Mouse (Mus musculus): ENCODE measurements around the gene Man2a1.

Man2a1 gene

GRCm38 (mm10) chr17:64637868-64638537 is 37.5 kb downstream of the Man2a1 start:
- DNase-seq = no peak

GRCm38 (mm10) chr17:64641376-64641775 is 40.8 kb downstream of the Man2a1 start:
- DNase-seq = no peak

GRCm38 (mm10) chr17:64643644-64644043 is 43.1 kb downstream of the Man2a1 start:
- DNase-seq = no peak

- no peak for DNase-seq
These were observed 44.5 kb downstream of the Man2a1 start for GRCm38 (mm10) chr17:64644888-64645605.

GRCm38 (mm10) chr17:64647396-64647795 is 46.9 kb downstream of the Man2a1 start:
- DNase-seq = no peak

GRCm38 (mm10) chr17:64650702-64651101 is 50.2 kb downstream of the Man2a1 start:
- DNase-seq = no peak

GRCm38 (mm10) chr17:64653621-64654020 is 53.1 kb downstream of the Man2a1 start:
- DNase-seq = no peak

GRCm38 (mm10) chr17:64659682-64660081 is 59.1 kb downstream of the Man2a1 start:
- DNase-seq = no peak

- DNase-seq = no peak
These were observed 66.0 kb downstream of the Man2a1 start for GRCm38 (mm10) chr17:64666518-64666917.

GRCm38 (mm10) chr17:64668504-64668903 is 68.0 kb downstream of the Man2a1 start:
- DNase-seq = no peak

- DNase-seq = no peak
These were observed 73.9 kb downstream of the Man2a1 start for GRCm38 (mm10) chr17:64674401-64674800.

- no peak for DNase-seq
These were observed 74.4 kb downstream of the Man2a1 start for GRCm38 (mm10) chr17:64674980-64675379.

GRCm38 (mm10) chr17:64676735-64677469 is 76.4 kb downstream of the Man2a1 start:
- DNase-seq = no peak

- no peak for DNase-seq
These were observed 80.9 kb downstream of the Man2a1 start for GRCm38 (mm10) chr17:64681461-64681860.

- no peak for DNase-seq
These were observed 81.4 kb downstream of the Man2a1 start for GRCm38 (mm10) chr17:64681927-64682326.

- DNase-seq = no peak
These were observed 83.6 kb downstream of the Man2a1 start for GRCm38 (mm10) chr17:64684088-64684487.

- DNase-seq = peak; percentile 12
These were observed 84.8 kb downstream of the Man2a1 start for GRCm38 (mm10) chr17:64685216-64685903.

GRCm38 (mm10) chr17:64689614-64690013 is 89.1 kb downstream of the Man2a1 start:
- DNase-seq = no peak

GRCm38 (mm10) chr17:64697277-64697831 is 96.8 kb downstream of the Man2a1 start:
- DNase-seq = no peak

- DNase-seq = no peak
These were observed 98.0 kb downstream of the Man2a1 start for GRCm38 (mm10) chr17:64698516-64698915.

GRCm38 (mm10) chr17:64703649-64704230 is 103.2 kb downstream of the Man2a1 start:
- no peak for DNase-seq

GRCm38 (mm10) chr17:64707529-64707928 is 107.0 kb downstream of the Man2a1 start:
- DNase-seq = no peak

Measured in cerebellum, adult 8-10 months (tissue).